Mouse (Mus musculus) cortical plate, adult 2 months (tissue): ENCODE data around the gene Plppr1. TPM values are rescaled to one million over a fixed set of nuclear protein-coding genes. Genes with fewer than 3 reads are reported as not detected.

Experiments used
- H3K27ac ChIP-seq: fragments of 200-500 bp; 2 replicates; pipeline ENCODE4 v1.5.1; 2012; ENCODE audit warnings: low read length, control low read depth, inconsistent platforms; ENCODE audit not compliant: insufficient read depth
- H3K4me1 ChIP-seq: fragments of 200-500 bp; 2 replicates; pipeline ENCODE4 v1.6.1; 2011; ENCODE audit warnings: low read length; ENCODE audit not compliant: control insufficient read depth, insufficient read depth
- H3K4me3 ChIP-seq: fragments of 200-500 bp; 2 replicates; pipeline ENCODE4 v1.5.1; 2011; ENCODE audit warnings: mild to moderate bottlenecking, low read length, control low read depth; ENCODE audit not compliant: insufficient read depth
- CTCF ChIP-seq: fragments of 200-500 bp; IDR thresholded peaks from 2 replicates; pipeline ENCODE4 v1.5.1; 2011; ENCODE audit warnings: mild to moderate bottlenecking, control low read depth, low read length; ENCODE audit not compliant: insufficient read depth; ENCODE audit errors: extremely low read depth
- POLR2A ChIP-seq: fragments of 200-500 bp; IDR thresholded peaks from 2 replicates; pipeline ENCODE4 v1.6.1; 2011; ENCODE audit warnings: mild to moderate bottlenecking, low read length, control low read depth; ENCODE audit not compliant: insufficient read depth; ENCODE audit errors: extremely low read depth
- polyA plus RNA-seq: library from polyadenylated mRNA; depleted of rRNA; stranded (reverse); fragments of >200 nt; gene quantifications from 2 replicates; pipeline ENCODE4 v1.2.3, GENCODE M21; 2012

Gene Plppr1
- polyA plus RNA-seq, 1 experiment, result 7.3 TPM

GRCm38 (mm10) chr4:49069471-49069870 lies 10.4 kb downstream of the Plppr1 start:
- Histone ChIP-seq H3K27ac (no peak overlapping the region), H3K4me1 (no peaks in the 10 kb centered on the region), H3K4me3 (no peak overlapping the region)
- TF ChIP-seq POLR2A (no peak), CTCF (no peak)

DNA sequence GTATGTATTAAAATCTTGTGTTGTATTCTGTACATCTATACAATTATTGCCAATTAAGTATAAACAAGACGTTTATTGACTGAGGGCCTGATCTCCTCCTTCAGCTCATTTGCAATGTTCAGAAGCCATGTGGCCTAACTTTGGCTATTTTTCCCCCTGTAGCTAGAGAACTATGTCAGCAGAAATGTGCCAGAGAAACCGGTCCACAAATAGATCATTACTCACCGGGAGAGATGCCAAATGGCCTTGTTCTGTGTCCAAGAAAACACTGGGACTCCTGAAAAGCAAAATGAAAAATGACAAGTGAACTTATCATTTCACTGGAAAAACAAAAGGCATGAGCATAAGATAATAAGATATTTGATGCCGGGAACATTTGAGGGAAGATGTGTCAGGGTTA lies 13.8 kb downstream of the Plppr1 start:
- TF ChIP-seq POLR2A, result no peak
- TF ChIP-seq CTCF, result no peak
- H3K4me3 ChIP-seq, result no peak overlapping the region
- H3K27ac ChIP-seq, result no peak overlapping the region
- no peaks in the 10 kb centered on the region for H3K4me1 ChIP-seq

- TF ChIP-seq CTCF (no peak), POLR2A (no peak)
These were observed 16.8 kb downstream of the Plppr1 start for GRCm38 (mm10) chr4:49075881-49076280.

DNA sequence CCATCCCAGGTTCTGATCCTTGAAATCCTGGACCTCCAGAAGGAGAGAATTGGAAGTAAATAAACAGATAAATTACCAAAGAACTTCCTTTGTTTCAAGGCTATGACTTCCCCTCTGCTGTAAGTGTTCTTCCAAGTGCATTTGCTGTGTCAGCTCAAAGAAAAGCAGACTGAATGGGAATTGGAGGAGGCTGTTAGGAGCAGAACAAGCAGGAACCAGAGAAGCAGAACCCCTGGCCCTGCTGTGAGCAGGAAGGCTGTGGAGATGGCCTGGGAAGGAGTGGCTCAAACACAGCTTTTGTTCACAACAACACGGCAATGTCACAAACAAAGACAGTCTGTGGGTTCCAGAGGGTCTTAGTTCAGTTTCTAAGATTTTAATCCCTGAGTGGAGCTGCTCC lies 20.3 kb downstream of the Plppr1 start:
- H3K27ac ChIP-seq, result no peak overlapping the region
- no peaks in the 10 kb centered on the region for H3K4me1 ChIP-seq
- TF ChIP-seq CTCF, result no peak
- TF ChIP-seq POLR2A, result no peak
- H3K4me3 ChIP-seq, result no peak overlapping the region

More at GRCm38 (mm10) chr4:49075881-49076280, 16.8 kb downstream of the Plppr1 start:
- H3K4me1 ChIP-seq, result no peaks in the 10 kb centered on the region
- no peak overlapping the region for H3K27ac ChIP-seq
- H3K4me3 ChIP-seq, result no peak overlapping the region

DNA sequence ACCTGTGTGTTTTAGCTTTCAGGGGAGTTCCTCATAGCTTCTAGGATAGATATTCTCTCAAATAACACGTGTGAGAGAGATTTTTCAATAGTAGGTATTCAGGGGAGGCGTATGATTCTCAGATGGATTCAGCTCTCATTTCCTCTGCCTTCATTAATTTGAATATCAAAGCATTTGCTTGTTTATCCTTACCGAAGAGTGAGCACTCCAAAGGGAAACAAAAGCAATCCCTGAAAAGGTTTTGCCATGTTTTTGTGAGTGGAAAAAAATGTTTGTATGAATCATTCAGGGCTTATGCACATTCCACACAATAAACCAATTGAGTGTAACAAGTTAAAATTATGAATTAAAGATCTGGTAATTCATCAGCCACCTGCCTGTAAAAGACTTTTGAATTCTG lies 29.1 kb downstream of the Plppr1 start:
- no peak for TF ChIP-seq CTCF
- no peak for TF ChIP-seq POLR2A
- no peaks in the 10 kb centered on the region; the same call in 1 of the 2 replicates for H3K4me1 ChIP-seq
- no peak overlapping the region for H3K4me3 ChIP-seq
- H3K27ac ChIP-seq, result no peak overlapping the region

GRCm38 (mm10) chr4:49090461-49090860 lies 31.4 kb downstream of the Plppr1 start:
- Histone ChIP-seq H3K4me1 (no peaks in the 10 kb centered on the region; the same call in 1 of the 2 replicates), H3K27ac (no peak overlapping the region), H3K4me3 (no peak overlapping the region)
- TF ChIP-seq POLR2A (no peak), CTCF (no peak)

DNA sequence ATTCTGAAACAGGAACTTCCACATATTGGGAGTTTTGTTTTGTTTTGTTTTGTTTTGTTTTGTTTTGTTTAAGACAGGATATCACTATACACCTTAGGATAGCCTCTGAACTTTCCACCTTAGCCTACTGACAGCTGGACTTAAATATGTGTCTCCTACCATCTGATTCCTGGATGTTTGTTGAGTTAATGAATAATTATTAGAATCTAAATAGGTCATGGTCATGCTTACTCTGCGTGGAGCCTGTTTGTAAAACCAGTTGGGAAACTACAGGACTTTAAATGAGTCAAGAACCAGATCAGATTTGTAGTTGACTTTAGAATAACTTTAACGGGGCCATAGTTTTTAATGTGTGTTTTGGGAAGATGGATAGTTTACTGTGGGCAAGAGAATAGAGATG lies 40.4 kb downstream of the Plppr1 start:
- TF ChIP-seq POLR2A (no peak), CTCF (no peak)
- H3K27ac ChIP-seq, result no peak overlapping the region

DNA sequence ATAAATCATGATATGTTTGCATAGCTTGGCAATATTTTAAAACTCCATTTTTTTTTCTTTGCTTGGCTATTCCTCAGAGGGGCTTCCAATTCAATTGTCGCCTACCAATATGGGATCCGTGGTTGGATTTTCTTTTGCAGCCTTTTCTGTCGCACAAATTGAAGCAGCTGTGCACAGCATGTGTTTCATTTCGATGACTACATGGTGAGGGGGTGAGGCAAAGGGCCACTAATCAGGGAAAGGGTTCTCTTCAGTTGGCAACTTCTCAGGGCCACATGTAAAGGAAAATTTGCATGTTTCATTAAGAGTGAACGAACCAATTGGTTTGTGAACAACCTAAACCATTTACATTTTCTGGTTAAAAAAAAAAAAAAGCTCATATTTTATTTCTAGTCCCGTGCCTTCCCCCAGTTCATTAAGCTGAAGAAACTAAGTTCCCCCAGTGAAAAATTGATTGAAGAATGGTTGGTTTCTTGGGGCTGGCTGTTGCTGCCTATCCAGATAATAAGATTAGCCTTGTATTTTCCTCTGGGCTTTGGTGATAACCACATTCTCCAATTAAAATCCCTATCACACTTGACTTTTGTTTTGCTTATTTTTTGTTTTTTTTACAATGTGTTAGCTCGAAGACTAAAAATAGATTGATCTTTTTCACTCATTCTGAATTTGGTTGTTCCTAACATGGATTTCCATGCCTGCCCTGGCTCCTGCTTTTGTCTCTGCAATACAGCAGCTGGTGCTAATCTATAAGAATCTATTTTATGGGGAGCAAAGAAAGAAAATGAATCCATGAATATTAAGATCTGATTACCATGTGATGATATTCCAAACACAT lies 43.1 kb downstream of the Plppr1 start:
- Histone ChIP-seq H3K4me1 (no peaks in the 10 kb centered on the region; the same call in 1 of the 2 replicates), H3K4me3 (no peak overlapping the region), H3K27ac (no peak overlapping the region)
- TF ChIP-seq POLR2A (no peak), CTCF (no peak)

More for the DNA sequence above, 40.4 kb downstream of the Plppr1 start:
- H3K4me3 ChIP-seq, result no peak overlapping the region
- H3K4me1 ChIP-seq, result no peaks in the 10 kb centered on the region

DNA sequence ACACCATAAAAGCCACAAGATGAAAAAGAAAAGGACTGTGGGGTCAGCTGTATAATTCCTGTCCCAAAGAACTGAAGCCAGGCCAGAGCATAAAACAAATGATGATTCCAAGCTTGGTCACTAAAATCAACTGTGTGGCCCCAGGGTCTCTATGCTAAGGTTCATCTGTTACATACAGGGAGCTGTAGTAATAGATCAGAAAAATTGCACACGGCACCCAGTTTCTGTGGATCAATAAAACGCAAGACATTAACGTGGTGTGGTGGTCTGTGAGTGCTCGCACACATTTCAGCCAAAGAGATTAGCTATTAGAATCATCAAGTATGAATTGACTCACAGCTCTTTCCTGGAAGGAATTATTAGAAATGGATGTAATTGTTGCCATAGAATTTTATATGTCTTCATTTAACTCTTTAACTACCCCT lies 43.7 kb downstream of the Plppr1 start:
- H3K4me1 ChIP-seq, result no peaks in the 10 kb centered on the region; the same call in 1 of the 2 replicates
- TF ChIP-seq CTCF, result no peak
- TF ChIP-seq POLR2A, result no peak
- no peak overlapping the region for H3K27ac ChIP-seq
- no peak overlapping the region for H3K4me3 ChIP-seq

DNA sequence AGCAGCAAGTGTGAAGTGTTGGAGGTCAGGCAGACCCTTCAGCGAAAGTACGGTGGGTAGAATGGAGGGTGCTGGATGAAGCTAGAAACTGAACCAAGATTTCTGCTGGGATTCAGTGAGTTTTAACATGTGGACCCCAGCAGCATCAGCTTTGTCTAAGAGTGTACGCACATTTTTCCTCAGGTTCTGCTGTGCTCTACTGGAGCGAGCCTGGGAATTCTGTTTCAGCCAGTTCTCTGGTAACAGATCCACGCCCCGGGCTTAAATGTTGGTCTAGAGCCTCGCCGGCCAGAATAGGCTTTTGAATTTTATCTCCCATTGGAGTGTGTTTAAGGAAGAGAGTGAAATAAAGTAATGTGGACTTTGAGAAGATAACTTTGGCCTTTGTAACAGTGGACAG lies 45.8 kb downstream of the Plppr1 start:
- H3K4me1 ChIP-seq, result no peaks in the 10 kb centered on the region; the same call in 1 of the 2 replicates
- TF ChIP-seq POLR2A (no peak), CTCF (no peak)
- H3K4me3 ChIP-seq, result no peak overlapping the region
- H3K27ac ChIP-seq, result no peak overlapping the region
